Mouse (Mus musculus) kidney, embryonic 14.5 days (tissue): ENCODE measurements around the gene Ube2d1. TPM values are rescaled to one million over a fixed set of nuclear protein-coding genes. Genes with fewer than 3 reads are reported as not detected.
A peak's percentile ranks its signal among the peaks of the same experiment; 100 is the strongest.

Experiments used
- ATAC-seq: fragments of 200-750 bp; cut with Nextera tagmentation; 2 replicates; pipeline ENCODE4 v1.8.0; 2017; ENCODE audit warnings: moderate number of reproducible peaks, mild to moderate bottlenecking, moderate TSS enrichment, moderate library complexity; ENCODE audit not compliant: low FRiP score, low TSS enrichment
- H3K27ac ChIP-seq: fragments of 300-500 bp; sonication (generic); 2 replicates; pipeline ENCODE4 v1.5.1; 2014; ENCODE audit warnings: low read depth, mild to moderate bottlenecking, low read length, moderate library complexity, mixed read lengths
- H3K27me3 ChIP-seq: fragments of 300-500 bp; sonication (generic); 2 replicates; pipeline ENCODE4 v1.6.1; 2014; ENCODE audit warnings: mild to moderate bottlenecking, low read length; ENCODE audit not compliant: control insufficient read depth, insufficient read depth
- H3K36me3 ChIP-seq: fragments of 300-500 bp; sonication (generic); 2 replicates; pipeline ENCODE4 v1.6.1; 2014; ENCODE audit warnings: low read length, mixed read lengths; ENCODE audit not compliant: control insufficient read depth, insufficient read depth
- H3K4me1 ChIP-seq: fragments of 300-500 bp; sonication (generic); 2 replicates; pipeline ENCODE4 v1.6.1; 2014; ENCODE audit warnings: low read length, mixed read lengths; ENCODE audit not compliant: control insufficient read depth, insufficient read depth
- H3K4me2 ChIP-seq: fragments of 300-500 bp; sonication (generic); replicated peaks from 2 replicates; pipeline ENCODE4 v1.6.1; 2014; ENCODE audit warnings: low read depth, mild to moderate bottlenecking, low read length
- H3K4me3 ChIP-seq: fragments of 300-500 bp; sonication (generic); 2 replicates; pipeline ENCODE4 v1.5.1; 2014; ENCODE audit warnings: mild to moderate bottlenecking, low read length
- H3K9ac ChIP-seq: fragments of 300-500 bp; sonication (generic); 2 replicates; pipeline ENCODE4 v1.6.1; 2014; ENCODE audit warnings: low read depth, mild to moderate bottlenecking, low read length, moderate library complexity
- H3K9me3 ChIP-seq: fragments of 300-500 bp; sonication (generic); 2 replicates; pipeline ENCODE4 v1.6.1; 2016; ENCODE audit warnings: low read length; ENCODE audit not compliant: control insufficient read depth
- WGBS: fragments of 180-500 bp; shearing (Covaris S2); extraction: QIAGEN DNeasy Blood & Tissue Kit; methylation state at CpG from one replicate; pipeline ENCODE4 v1.1.7; 2014; 5-methylcytosine and 5-hydroxymethylcytosine counted together
- polyA plus RNA-seq: library from polyadenylated mRNA; unstranded; fragments of >200 nt; fragmentation: Nextera tagmentation; extraction: Ambion mirVana; gene quantifications from 2 replicates; pipeline ENCODE4 v1.2.1, GENCODE M21; 2014

The Ube2d1 gene
- polyA plus RNA-seq, 1 experiment from 2014 or later = 83.1 TPM

DNA sequence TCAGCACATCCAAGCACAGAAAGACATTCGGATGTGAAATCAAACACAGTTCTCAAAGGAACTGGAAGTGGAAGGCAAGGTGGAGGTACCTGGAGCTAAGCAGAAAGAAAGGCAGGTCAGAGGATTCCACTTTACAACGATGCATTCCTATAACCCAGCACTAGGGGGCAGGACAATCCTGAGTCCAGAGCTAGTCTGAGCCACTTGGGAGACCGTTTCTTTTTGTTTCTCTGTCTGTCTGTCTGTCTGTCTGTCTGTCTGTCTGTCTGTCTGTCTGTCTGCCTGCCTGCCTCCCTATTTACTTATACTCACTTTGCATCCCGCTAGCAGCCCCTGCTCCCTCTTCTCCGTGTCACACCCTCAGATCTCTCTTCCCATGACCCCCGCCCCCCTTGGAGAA, 21.1 kb upstream of the Ube2d1 start:
- Histone ChIP-seq H3K9me3 (no peaks in the 10 kb centered on the region), H3K36me3 (no peaks in the 10 kb centered on the region), H3K4me3 (no peak overlapping the region), H3K4me1 (no peaks in the 10 kb centered on the region), H3K4me2 (peak overlapping the region; percentile 12; the same call in 1 of the 2 replicates), H3K27ac (no peak overlapping the region), H3K9ac (no peak overlapping the region), H3K27me3 (no peaks in the 10 kb centered on the region)
- 21% methylated on average over 6 of the region's 6 CpGs for WGBS
- ATAC-seq = no peak

DNA sequence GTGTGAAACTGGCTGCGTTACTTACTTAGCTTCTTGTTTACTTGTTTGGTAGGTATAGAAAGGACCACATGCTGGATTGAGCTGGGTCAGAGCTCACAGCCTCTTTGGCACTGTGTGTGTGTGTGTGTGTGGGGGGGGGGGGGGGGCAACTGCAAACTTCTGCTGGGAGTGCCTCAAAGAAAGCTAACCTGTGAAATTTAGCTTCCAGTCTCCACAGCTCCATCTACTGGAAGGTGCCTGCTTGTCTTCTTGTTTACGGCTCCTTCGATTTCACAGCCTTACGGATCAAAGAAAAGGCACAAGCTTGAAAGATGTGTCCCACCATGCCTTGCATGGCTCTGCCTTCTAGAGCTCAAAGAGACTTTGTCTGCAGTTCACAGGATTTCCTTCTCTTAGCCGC, 17.4 kb upstream of the Ube2d1 start:
- no peaks in the 10 kb centered on the region for H3K4me1 ChIP-seq
- 23% methylated on average over 5 of the region's 5 CpGs for WGBS
- H3K9ac ChIP-seq = no peak overlapping the region
- H3K4me2 ChIP-seq = no peak overlapping the region
- ATAC-seq = peak; percentile 56; the same call in 1 of the 2 replicates
- no peak overlapping the region for H3K27ac ChIP-seq
- no peaks in the 10 kb centered on the region for H3K27me3 ChIP-seq
- H3K9me3 ChIP-seq = no peaks in the 10 kb centered on the region
- no peaks in the 10 kb centered on the region for H3K36me3 ChIP-seq
- no peak overlapping the region for H3K4me3 ChIP-seq

DNA sequence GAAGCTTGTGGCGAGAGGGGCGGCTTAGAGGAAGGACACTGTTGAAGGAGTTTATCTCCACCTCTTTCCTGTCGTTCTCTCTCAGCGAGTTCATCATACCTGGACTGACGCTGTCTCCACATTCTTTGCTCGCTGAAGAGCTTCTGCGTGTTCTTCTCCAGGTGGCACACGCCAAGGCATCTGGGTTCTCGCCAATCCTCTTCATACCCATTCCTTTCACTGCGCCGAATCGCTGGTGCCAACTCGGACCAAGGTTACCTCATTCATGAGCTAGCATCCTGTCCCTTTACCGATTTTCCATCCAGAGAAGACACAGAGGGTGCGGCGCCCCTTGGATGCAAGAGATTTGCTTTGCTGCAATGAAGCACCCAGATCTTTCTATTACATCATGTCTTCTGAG, 15.1 kb upstream of the Ube2d1 start:
- Histone ChIP-seq H3K9me3 (no peaks in the 10 kb centered on the region), H3K4me3 (no peak overlapping the region), H3K4me1 (no peaks in the 10 kb centered on the region), H3K27me3 (no peaks in the 10 kb centered on the region), H3K27ac (no peak overlapping the region), H3K36me3 (no peaks in the 10 kb centered on the region), H3K4me2 (no peak overlapping the region), H3K9ac (no peak overlapping the region)
- WGBS = 87% methylated on average over 16 of the region's 16 CpGs
- no peak for ATAC-seq

GRCm38 (mm10) chr10:71293245-71293644, 8.2 kb upstream of the Ube2d1 start:
- WGBS = 53% methylated on average over 4 of the region's 4 CpGs
- Histone ChIP-seq H3K4me1 (peaks cover 3% of the 10 kb centered on the region; the same call in 1 of the 2 replicates), H3K4me3 (no peak overlapping the region), H3K27ac (no peak overlapping the region), H3K36me3 (no peaks in the 10 kb centered on the region), H3K9ac (no peak overlapping the region), H3K27me3 (no peaks in the 10 kb centered on the region), H3K4me2 (no peak overlapping the region), H3K9me3 (no peaks in the 10 kb centered on the region)
- no peak for ATAC-seq

GRCm38 (mm10) chr10:71292254-71292653, 7.2 kb upstream of the Ube2d1 start:
- Histone ChIP-seq H3K27ac (no peak overlapping the region), H3K36me3 (no peaks in the 10 kb centered on the region), H3K4me3 (no peak overlapping the region), H3K4me1 (peaks cover 3% of the 10 kb centered on the region; the same call in 1 of the 2 replicates), H3K4me2 (peak overlapping the region; percentile 32), H3K9me3 (no peaks in the 10 kb centered on the region), H3K27me3 (no peaks in the 10 kb centered on the region), H3K9ac (no peak overlapping the region)
- ATAC-seq = peak; percentile 65; the same call in 1 of the 2 replicates
- WGBS = 8% methylated on average over 10 of the region's 11 CpGs

GRCm38 (mm10) chr10:71291801-71292200, 6.7 kb upstream of the Ube2d1 start:
- H3K4me1 ChIP-seq = peaks cover 3% of the 10 kb centered on the region; the same call in 1 of the 2 replicates
- no peak overlapping the region for H3K4me3 ChIP-seq
- 8% methylated on average over 4 of the region's 4 CpGs for WGBS
- H3K9me3 ChIP-seq = no peaks in the 10 kb centered on the region
- H3K27ac ChIP-seq = no peak overlapping the region
- ATAC-seq = peak; percentile 28; the same call in 1 of the 2 replicates
- H3K36me3 ChIP-seq = no peaks in the 10 kb centered on the region
- H3K9ac ChIP-seq = no peak overlapping the region
- peak overlapping the region; percentile 32 for H3K4me2 ChIP-seq
- H3K27me3 ChIP-seq = no peaks in the 10 kb centered on the region

GRCm38 (mm10) chr10:71291179-71291661, 6.2 kb upstream of the Ube2d1 start:
- ATAC-seq = no peak
- H3K4me1 ChIP-seq = peaks cover 3% of the 10 kb centered on the region; the same call in 1 of the 2 replicates
- H3K9ac ChIP-seq = no peak overlapping the region
- H3K27me3 ChIP-seq = peaks cover 1% of the 10 kb centered on the region; the same call in 1 of the 2 replicates
- no peak overlapping the region for H3K27ac ChIP-seq
- H3K36me3 ChIP-seq = no peaks in the 10 kb centered on the region
- WGBS = 8% methylated on average over 3 of the region's 3 CpGs
- H3K4me3 ChIP-seq = no peak overlapping the region
- no peak overlapping the region for H3K4me2 ChIP-seq
- no peaks in the 10 kb centered on the region for H3K9me3 ChIP-seq

- H3K27ac ChIP-seq = no peak overlapping the region
- no peaks in the 10 kb centered on the region for H3K36me3 ChIP-seq
- peaks cover 3% of the 10 kb centered on the region; the same call in 1 of the 2 replicates for H3K27me3 ChIP-seq
- H3K4me2 ChIP-seq = peak overlapping the region; percentile 59
- H3K4me3 ChIP-seq = peak overlapping the region; percentile 66
- 2% methylated on average over 41 of the region's 41 CpGs for WGBS
- no peaks in the 10 kb centered on the region for H3K9me3 ChIP-seq
- peaks cover 8% of the 10 kb centered on the region; the same call in 1 of the 2 replicates for H3K4me1 ChIP-seq
- peak; percentile 87 for ATAC-seq
- peak overlapping the region; percentile 76 for H3K9ac ChIP-seq
Observed at GRCm38 (mm10) chr10:71284511-71285125, 444 bp downstream of the Ube2d1 start.

GRCm38 (mm10) chr10:71284131-71284510, 941 bp downstream of the Ube2d1 start:
- Histone ChIP-seq H3K9ac (peak overlapping the region; percentile 76; the same call in 1 of the 2 replicates), H3K4me2 (peak overlapping the region; percentile 59), H3K27ac (no peak overlapping the region), H3K4me1 (peaks cover 8% of the 10 kb centered on the region; the same call in 1 of the 2 replicates), H3K27me3 (peaks cover 3% of the 10 kb centered on the region; the same call in 1 of the 2 replicates), H3K4me3 (peak overlapping the region; percentile 66), H3K9me3 (no peaks in the 10 kb centered on the region), H3K36me3 (no peaks in the 10 kb centered on the region)
- ATAC-seq = no peak
- 11% methylated on average over 8 of the region's 8 CpGs for WGBS
